Mouse (Mus musculus) frontal cortex, postnatal 25 days (tissue): ENCODE results near the gene Hic2.

Experiments
- DNase-seq, 2 experiments: peaks; one replicate each; pipeline ENCODE4 v3.0.0; 2022; ENCODE audit warnings: low spot score in 2 of 2

The Hic2 gene

DNA sequence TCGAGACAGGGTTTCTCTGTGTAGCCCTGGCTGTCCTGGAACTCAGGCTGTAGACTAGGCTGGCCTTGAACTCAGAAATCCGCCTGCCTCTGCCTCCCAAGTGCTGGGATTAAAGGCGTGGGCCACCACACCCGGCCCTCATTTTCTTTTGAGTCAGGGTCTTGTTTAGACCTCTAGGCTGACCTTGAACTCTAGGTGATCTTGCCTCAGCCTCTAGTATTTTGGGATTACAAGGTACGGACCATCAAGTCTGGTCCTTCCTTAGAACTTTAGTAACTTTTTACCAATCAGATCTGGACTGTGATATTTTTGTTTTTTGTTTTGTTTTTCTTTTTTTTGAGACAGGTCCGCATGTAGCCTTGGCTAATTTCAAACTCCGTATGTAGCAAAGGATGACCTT is 42.3 kb downstream of the Hic2 start, which contains the start of gene Tmem191c:
Tmem191c (plus strand) TSS at position 357 of the 400 bp plus-strand sequence.
- no peak for DNase-seq

DNA sequence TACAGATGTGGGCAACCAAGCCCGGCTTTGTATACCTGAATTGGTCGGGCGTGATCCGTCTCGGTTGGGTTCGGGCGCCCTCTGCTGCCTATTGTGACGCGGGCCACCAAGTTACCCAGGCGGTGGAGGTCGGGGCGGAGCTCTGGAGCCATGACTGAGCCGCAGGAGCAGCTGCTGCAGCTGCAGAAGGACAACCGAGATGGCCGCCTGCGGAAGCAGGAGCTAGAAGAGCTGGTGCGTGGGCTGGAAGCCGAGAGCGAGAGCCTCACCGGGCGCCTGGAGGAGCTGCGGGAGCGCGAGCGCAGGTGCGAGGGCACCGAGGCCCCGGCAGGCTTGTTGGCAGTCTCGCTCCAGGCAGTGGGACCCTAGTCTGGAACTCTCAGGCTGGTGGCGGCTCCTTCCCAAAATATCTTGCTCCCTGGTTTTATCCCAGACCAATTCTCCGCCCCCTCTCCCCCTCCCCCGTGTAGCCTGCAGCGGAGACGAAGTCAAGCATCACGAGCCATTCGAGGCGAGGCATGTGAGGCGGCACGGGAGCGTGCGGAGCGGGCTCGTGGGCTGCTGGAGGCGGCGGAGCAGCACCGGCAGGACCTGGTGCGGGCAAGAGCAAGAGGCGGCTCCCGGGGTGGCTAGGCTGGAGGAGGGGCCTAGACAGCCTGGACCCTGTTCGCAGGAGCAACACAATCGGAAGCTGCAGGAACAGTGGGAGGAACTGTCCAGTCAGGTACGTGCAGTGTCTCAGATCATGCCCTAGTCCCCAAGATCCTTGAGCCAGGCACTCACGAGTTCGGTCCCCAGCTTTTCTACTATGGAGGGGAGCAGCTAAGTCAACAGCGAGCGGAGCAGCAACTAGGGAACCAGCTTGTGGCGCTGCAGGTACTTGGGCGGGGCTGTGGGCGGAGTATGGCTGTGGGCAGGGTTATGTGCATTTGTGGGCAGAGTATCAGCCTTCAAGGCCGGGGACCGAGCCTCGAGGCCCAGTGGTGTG is 43.1 kb downstream of the Hic2 start:
- peak; percentile 90 to 91 for DNase-seq

DNA sequence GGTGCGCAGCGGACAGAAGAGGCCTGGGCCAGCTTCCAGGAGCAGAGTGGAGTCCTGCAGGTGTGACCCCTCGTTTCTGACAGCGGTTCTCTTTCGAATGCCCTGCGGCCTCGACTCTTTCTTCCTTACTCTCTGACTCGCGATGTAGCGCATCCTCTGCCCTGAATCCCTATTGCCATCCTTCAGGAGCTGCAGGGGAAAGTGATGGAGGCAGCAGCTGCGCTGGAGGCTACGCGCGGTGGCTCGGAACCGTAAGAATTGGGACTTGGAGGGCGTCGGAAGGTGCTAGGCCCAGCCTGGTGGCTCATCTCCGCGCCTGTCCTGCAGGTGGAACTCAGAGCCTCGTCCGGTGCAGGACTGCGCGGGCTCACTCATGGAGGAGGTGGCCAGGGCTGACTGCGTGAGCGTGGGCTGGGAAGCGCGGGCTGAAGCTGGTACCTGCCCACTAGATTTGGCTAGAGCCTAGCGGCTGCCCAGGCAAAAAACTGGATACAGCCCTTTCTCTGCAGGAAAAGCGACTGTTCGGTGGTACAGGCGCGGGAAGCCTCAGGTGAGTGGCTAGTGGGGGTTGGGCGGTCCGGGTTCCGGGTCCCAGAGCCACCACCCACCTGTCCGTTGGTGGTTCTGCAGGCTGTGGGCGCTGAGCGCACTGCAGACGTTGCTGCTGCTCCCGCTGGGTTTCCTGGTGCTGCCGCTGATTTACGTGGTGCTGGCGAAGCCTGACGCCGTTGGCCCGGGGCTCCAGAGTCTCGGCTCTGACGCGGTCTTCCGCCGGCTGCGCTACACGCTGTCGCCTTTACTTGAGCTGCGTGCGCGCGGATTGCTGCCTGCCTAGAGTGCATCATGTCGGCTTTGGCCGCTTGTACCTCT is 44.2 kb downstream of the Hic2 start:
- DNase-seq: peak; percentile 44 to 53

DNA sequence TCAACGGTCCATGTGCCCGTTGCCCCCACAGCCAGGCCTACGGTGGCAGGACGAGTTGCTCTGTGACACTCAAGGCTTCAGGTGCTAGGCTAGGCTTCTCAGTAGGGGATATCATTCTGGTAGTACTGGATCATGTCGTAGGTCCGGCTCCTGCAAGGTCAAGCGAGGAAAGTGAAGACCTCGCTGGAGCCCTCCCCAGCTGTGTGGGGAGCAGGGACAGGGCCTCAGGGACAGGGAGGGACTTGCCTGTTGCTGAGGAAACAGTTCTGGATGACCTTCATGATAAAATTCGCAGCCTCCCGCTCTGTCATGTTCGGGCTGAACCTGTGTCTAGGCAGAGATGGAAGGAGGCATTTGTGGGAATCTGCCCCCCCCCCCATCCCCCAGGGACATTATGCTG is 47.1 kb downstream of the Hic2 start:
- DNase-seq: no peak

DNA sequence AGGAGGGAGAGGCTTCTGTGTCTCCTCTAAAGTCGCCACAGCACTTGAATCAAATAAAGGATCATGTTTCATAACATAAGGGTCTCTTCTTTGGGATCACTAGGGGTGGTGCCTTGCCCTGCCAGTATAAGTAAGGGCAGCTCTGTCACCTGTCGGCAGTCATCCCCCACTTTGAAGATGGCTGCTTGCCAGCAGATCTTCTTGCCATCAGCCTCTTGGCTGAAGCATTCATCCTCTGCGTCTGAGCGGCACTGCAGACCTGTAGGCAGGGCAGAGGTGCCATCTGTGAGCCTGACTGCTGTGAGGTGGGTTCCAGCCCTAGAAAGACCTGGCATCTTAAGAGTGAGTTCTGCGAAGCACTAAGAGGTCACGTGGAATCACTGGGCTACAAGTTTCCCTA is 49.8 kb downstream of the Hic2 start:
- no peak for DNase-seq

DNA sequence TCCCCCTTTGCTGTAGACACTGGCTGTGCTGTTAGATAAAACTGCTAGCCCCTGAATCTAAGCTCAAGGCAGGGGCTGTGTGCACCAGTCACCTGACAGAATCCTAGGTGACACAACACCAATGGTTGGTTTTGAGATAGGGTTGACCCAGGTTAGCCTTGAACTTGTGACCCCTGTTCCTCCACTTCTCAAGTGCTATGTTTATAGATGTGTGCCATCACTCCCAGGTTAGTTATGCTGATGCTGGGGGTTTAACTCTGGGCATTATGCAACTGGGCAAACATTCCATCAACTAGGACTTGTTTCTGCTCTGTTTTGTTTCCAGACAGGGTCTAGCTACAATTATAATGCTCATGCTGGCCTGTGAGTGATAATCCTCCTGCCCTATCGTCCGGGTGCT is 53.7 kb downstream of the Hic2 start:
- no peak for DNase-seq

DNA sequence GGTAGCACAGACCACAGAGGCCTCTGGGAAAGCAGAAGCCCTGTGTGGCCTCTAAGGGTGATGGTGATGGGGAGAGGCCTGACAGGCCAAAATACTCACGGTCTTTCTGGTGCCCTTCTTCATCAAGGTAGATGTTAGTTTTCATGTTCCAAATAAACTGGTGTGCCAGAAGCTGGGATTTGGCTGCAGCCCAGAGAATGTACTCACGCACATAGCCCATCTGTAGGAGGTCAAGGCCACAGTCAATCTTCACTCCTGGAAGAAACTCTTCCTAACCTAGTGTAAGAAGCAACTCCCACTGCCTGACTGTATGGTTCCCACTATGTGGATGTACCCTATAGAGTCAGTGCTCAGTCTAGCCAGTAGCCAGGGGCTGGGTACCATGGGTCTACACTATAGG is 57.6 kb downstream of the Hic2 start:
- no peak for DNase-seq

DNA sequence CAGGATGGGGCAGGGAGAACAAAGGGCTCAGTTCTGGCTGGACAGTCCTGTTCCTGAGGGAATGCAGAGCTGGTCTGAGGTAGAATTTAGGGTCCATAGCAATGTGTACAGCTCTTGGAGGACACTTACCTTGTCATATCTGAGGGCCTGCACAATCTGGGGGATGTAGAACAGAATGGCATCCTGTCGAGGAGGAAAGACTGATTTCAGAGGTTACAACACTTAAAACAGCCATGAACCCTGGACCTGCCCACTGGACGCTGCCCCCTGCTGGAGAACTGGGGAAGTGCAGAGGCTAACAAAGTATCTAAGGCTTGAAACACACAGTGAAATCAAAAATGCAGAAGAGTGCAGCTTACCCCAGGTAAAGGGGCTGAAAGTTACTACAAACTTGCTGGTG is 59.4 kb downstream of the Hic2 start:
- peak; percentile 52 to 56 for DNase-seq

DNA sequence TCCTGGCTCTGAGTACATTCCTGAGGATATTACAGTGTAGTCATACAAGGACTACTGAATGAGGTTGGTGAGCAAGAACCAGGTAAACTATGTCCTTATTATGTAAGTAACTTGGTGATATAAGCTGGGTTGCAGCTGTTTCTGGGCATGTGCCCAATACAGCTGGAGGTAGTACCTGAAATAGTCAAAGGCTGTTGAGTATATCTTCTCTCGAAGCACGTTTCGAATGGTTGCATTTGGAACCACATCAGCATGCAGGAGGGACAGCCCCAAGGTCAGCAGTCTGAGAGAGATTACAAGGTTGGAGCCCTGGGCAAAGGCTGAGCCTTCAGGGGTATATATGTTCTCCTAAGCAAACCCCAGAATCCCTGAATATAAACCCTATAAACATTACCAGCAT is 67.4 kb downstream of the Hic2 start:
- no peak for DNase-seq

DNA sequence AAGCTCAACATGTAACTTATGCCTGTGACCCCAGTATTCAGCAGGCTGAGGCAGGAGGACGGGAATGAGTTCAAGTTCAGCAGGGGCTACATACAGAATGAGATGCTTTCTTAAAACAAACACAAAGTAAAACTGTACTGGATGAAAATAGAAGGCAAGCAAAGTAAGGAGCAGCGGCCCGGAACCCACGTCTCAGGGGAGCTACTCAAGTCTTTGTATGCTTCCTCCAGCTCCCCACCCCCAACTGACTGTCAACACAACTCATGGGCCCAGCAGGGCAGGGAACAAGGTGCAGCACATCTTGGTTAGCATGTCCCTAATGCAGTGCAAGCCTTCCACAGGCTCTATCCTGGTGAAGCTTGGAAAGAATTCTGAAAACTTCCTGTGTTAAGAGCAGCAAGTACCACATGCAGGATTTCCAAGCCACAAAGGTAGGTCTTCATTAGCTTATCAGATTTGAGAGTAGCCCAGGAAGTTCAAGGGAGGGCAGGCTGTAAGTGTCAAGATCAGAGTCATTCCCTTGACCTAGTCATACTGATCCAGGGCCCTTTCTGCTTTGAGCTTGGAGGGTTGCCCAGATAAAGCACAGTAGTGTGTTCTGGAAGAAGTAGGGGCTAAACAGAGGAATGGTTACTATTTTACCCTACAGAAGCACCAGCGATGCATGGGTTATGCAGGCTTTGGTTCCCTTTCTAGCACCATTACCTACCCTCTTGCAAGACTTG is 70.3 kb downstream of the Hic2 start:
- DNase-seq: no peak

DNA sequence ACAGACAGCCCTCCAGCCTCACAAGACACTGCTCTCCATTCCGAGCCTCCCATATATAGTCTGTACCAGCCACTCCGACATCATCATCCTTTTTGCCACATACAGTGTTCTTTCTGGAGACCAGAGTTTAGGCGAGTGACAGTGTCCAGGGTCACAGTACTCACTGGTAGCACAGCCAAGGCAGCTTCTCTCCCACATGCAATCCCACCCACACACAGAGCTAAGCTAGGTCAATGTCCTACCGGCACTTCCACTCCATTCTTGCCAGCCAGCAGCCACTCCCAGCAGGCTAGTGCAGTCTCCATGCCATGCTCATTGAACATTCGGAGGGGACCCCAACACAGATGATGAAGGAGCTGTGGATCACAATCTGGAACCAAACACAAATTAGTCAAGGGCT is 74.1 kb downstream of the Hic2 start:
- DNase-seq: no peak

DNA sequence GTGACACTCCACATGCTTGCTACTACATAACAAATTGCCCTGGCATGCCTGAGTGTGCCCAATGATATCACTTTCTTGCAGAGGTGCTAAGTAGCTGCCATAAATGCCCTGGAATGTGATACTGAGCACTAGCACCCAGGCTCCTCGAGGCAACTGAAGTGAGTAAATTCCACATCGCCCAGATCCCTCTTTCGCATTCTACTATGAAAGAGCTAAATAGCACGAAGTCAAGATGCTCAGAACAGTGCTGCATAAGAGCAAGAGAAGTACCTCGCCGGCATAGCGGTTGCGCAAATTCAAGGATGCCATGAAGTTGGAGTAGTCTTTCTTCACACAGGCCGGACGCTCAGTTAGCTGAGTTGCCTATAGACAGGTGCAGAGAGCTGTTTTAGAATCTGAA is 75.7 kb downstream of the Hic2 start:
- DNase-seq: no peak

DNA sequence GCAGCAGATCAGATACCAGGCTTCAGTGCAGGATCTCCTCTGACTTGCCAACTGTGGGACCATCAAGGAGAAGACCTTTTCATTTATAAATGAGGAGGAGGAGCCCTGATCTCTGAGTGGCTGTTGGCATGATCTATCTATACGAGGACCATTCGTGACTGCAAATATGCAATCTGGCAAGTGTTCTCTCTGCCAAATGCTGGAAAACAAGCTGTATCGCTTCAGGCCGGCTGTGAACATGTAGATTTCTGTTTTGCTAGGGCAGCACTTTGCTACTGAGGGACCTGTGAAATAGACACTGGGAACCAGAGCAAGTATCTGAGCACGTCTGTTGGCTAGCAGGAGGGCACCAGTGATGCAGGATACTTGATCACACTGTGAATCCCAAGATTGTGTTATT is 79.2 kb downstream of the Hic2 start:
- DNase-seq: no peak
